Mouse (Mus musculus): ENCODE measurements around the gene Ube2c.

DNA sequence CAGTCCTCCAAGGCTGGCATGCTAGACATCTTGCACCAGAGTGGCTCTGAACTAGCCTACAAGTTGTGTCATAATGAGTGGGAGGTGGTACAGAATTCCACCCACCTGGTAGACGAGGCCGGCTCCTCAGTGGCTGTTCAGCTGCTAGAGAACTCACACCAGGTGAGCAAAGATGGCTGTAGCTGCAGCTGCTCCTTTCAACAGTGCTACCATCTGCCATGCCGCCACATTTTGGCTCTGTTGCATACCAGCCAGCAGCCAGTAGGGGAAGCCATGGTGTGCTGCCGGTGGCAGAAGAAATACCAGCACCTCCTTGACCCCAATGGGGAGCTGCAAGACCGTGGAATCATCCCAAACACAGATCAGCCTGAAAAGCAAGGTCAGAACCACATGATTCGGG lies 51.4 kb downstream of the Ube2c start:
- TF ChIP-seq CTCF (IDR thresholded peaks at IDR 0.05; ENCODE audit: control insufficient read depth, insufficient read depth, insufficient read length), result no peak
- no peak for TF ChIP-seq CEBPB (IDR thresholded peaks at IDR 0.05; ENCODE audit: low read depth)
- TF ChIP-seq MAX (IDR thresholded peaks at IDR 0.05), result no peak
- no peak for TF ChIP-seq MYOD1 (IDR thresholded peaks at IDR 0.05; ENCODE audit: control insufficient read depth, insufficient read length, low read depth)

Data from C2C12 (cell line).